Mouse (Mus musculus): ENCODE results near the gene Fam172a.

GRCm38 (mm10) chr13:78215223-78215622 lies 513.4 kb downstream of the Fam172a start:
- no peak for TF ChIP-seq CTCF (IDR thresholded peaks at IDR 0.05; ENCODE audit: extremely low read depth, insufficient read depth, low read length)
- TF ChIP-seq POLR2A (IDR thresholded peaks at IDR 0.05; ENCODE audit: extremely low read depth, insufficient read depth, low read length), result no peak

All from cortical plate, adult 2 months (tissue).